Mouse (Mus musculus): ENCODE measurements around the gene Rnf114. TPM values are rescaled to one million over a fixed set of nuclear protein-coding genes. Genes with fewer than 3 reads are reported as not detected.

The Rnf114 gene
- polyA plus RNA-seq, 1 experiment from 2014 or later, result 111 TPM

- Histone ChIP-seq H3K4me3 (ENCODE audit: low read depth, low read length) (peak overlapping the region; percentile 99), H3K36me3 (ENCODE audit: control insufficient read depth, insufficient read depth, low read length) (no peaks in the 10 kb centered on the region), H3K4me2 (ENCODE audit: low read depth, low read length) (peak overlapping the region; percentile 96), H3K27ac (ENCODE audit: low read depth, low read length) (peak overlapping the region; percentile 98), H3K9ac (replicated peaks; ENCODE audit: low read depth, low read length) (0 out of 2 replicates have a peak overlapping the region, but pooled peaks have one; percentile 2), H3K4me1 (ENCODE audit: control insufficient read depth, insufficient read depth, low read length) (peaks cover 11% of the 10 kb centered on the region), H3K9me3 (ENCODE audit: control insufficient read depth, low read length) (no peaks in the 10 kb centered on the region), H3K27me3 (ENCODE audit: control insufficient read depth, insufficient read depth, low read length) (no peaks in the 10 kb centered on the region; the same call in 1 of the 2 replicates)
- 79% methylated on average over 4 of the region's 4 CpGs for WGBS
- peak; percentile 8; the same call in 1 of the 2 replicates for ATAC-seq (ENCODE audit: low read depth)
Measured at GRCm38 (mm10) chr2:167490813-167491525, 1.5 kb upstream of the Rnf114 start.

- no peaks in the 10 kb centered on the region; the same call in 1 of the 2 replicates for H3K27me3 ChIP-seq (ENCODE audit: control insufficient read depth, insufficient read depth, low read length)
- H3K4me2 ChIP-seq (ENCODE audit: low read depth, low read length), result peak within 1 kb of the TSS; percentile 96
- H3K4me1 ChIP-seq (ENCODE audit: control insufficient read depth, insufficient read depth, low read length), result peaks cover 11% of the 10 kb centered on the region
- H3K36me3 ChIP-seq (ENCODE audit: control insufficient read depth, insufficient read depth, low read length), result no peaks in the 10 kb centered on the region
- H3K9me3 ChIP-seq (ENCODE audit: control insufficient read depth, low read length), result no peaks in the 10 kb centered on the region
- WGBS, result 2% methylated on average over 63 of the region's 63 CpGs
- H3K9ac ChIP-seq (replicated peaks; ENCODE audit: low read depth, low read length), result peak within 1 kb of the TSS; percentile 90
- peak; percentile 83 for ATAC-seq (ENCODE audit: low read depth)
- H3K4me3 ChIP-seq (ENCODE audit: low read depth, low read length), result peak within 1 kb of the TSS; percentile 99
- H3K27ac ChIP-seq (ENCODE audit: low read depth, low read length), result peak within 1 kb of the TSS; percentile 98
Measured at GRCm38 (mm10) chr2:167492713-167493636, 530 bp downstream of the Rnf114 start, which contains the start of gene Spata2. TSS of gene Spata2 (minus strand) at chr2:167492887.

GRCm38 (mm10) chr2:167496437-167496836 is 4.0 kb downstream of the Rnf114 start:
- no peak overlapping the region for H3K4me3 ChIP-seq (ENCODE audit: low read depth, low read length)
- H3K36me3 ChIP-seq (ENCODE audit: control insufficient read depth, insufficient read depth, low read length), result no peaks in the 10 kb centered on the region
- peaks cover 5% of the 10 kb centered on the region for H3K4me1 ChIP-seq (ENCODE audit: control insufficient read depth, insufficient read depth, low read length)
- no peak overlapping the region for H3K27ac ChIP-seq (ENCODE audit: low read depth, low read length)
- no peak overlapping the region for H3K4me2 ChIP-seq (ENCODE audit: low read depth, low read length)
- WGBS, result 83% methylated on average over 7 of the region's 7 CpGs
- no peak overlapping the region for H3K9ac ChIP-seq (replicated peaks; ENCODE audit: low read depth, low read length)
- ATAC-seq (ENCODE audit: low read depth), result no peak
- H3K9me3 ChIP-seq (ENCODE audit: control insufficient read depth, low read length), result no peaks in the 10 kb centered on the region
- H3K27me3 ChIP-seq (ENCODE audit: control insufficient read depth, insufficient read depth, low read length), result no peaks in the 10 kb centered on the region; the same call in 1 of the 2 replicates

DNA sequence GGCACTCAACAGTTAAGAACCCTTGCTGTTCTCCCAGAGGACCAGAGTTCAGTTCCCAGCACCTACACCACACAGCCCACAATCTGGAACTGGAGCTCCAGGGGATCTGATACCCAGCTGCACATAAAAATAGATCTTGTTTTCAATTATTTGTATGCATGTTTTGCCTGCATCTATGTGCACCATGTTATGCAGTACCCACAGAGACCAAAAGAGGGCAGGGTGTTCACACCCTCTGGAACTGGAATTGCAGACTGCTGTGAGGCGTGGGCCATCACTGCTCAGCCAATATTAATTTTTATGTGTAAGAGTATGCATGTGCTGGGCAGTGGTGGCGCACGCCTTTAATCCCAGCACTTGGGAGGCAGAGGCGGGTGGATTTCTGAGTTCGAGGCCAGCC is 4.8 kb downstream of the Rnf114 start:
- H3K27me3 ChIP-seq (ENCODE audit: control insufficient read depth, insufficient read depth, low read length), result no peaks in the 10 kb centered on the region; the same call in 1 of the 2 replicates
- no peaks in the 10 kb centered on the region for H3K9me3 ChIP-seq (ENCODE audit: control insufficient read depth, low read length)
- H3K27ac ChIP-seq (ENCODE audit: low read depth, low read length), result no peak overlapping the region
- 75% methylated on average over 5 of the region's 5 CpGs for WGBS
- no peak overlapping the region for H3K4me3 ChIP-seq (ENCODE audit: low read depth, low read length)
- no peaks in the 10 kb centered on the region for H3K36me3 ChIP-seq (ENCODE audit: control insufficient read depth, insufficient read depth, low read length)
- H3K9ac ChIP-seq (replicated peaks; ENCODE audit: low read depth, low read length), result no peak overlapping the region
- H3K4me2 ChIP-seq (ENCODE audit: low read depth, low read length), result no peak overlapping the region
- no peak for ATAC-seq (ENCODE audit: low read depth)
- H3K4me1 ChIP-seq (ENCODE audit: control insufficient read depth, insufficient read depth, low read length), result no peaks in the 10 kb centered on the region

GRCm38 (mm10) chr2:167502554-167503252 is 10.3 kb downstream of the Rnf114 start:
- peak overlapping the region; percentile 90 for H3K9ac ChIP-seq (replicated peaks; ENCODE audit: low read depth, low read length)
- peaks cover 29% of the 10 kb centered on the region for H3K4me1 ChIP-seq (ENCODE audit: control insufficient read depth, insufficient read depth, low read length)
- no peaks in the 10 kb centered on the region for H3K9me3 ChIP-seq (ENCODE audit: control insufficient read depth, low read length)
- 0 out of 2 replicates have a peak, but pooled peaks cover 3% of the 10 kb centered on the region for H3K36me3 ChIP-seq (ENCODE audit: control insufficient read depth, insufficient read depth, low read length)
- WGBS, result 51% methylated on average over 13 of the region's 13 CpGs
- H3K27ac ChIP-seq (ENCODE audit: low read depth, low read length), result peak overlapping the region; percentile 89
- H3K4me3 ChIP-seq (ENCODE audit: low read depth, low read length), result peak overlapping the region; percentile 97
- H3K27me3 ChIP-seq (ENCODE audit: control insufficient read depth, insufficient read depth, low read length), result no peaks in the 10 kb centered on the region
- H3K4me2 ChIP-seq (ENCODE audit: low read depth, low read length), result peak overlapping the region; percentile 82
- peak; percentile 36 for ATAC-seq (ENCODE audit: low read depth)

GRCm38 (mm10) chr2:167503253-167503895 is 10.9 kb downstream of the Rnf114 start:
- WGBS, result under 1% methylated on average over 67 of the region's 85 CpGs
- Histone ChIP-seq H3K9ac (replicated peaks; ENCODE audit: low read depth, low read length) (peak overlapping the region; percentile 90), H3K4me1 (ENCODE audit: control insufficient read depth, insufficient read depth, low read length) (peaks cover 29% of the 10 kb centered on the region), H3K4me3 (ENCODE audit: low read depth, low read length) (peak overlapping the region; percentile 97), H3K9me3 (ENCODE audit: control insufficient read depth, low read length) (no peaks in the 10 kb centered on the region), H3K4me2 (ENCODE audit: low read depth, low read length) (peak overlapping the region; percentile 82), H3K27ac (ENCODE audit: low read depth, low read length) (peak overlapping the region; percentile 89), H3K36me3 (ENCODE audit: control insufficient read depth, insufficient read depth, low read length) (0 out of 2 replicates have a peak, but pooled peaks cover 3% of the 10 kb centered on the region), H3K27me3 (ENCODE audit: control insufficient read depth, insufficient read depth, low read length) (no peaks in the 10 kb centered on the region)
- ATAC-seq (ENCODE audit: low read depth), result peak; percentile 92

GRCm38 (mm10) chr2:167503896-167504349 is 11.5 kb downstream of the Rnf114 start:
- peak overlapping the region; percentile 97 for H3K4me3 ChIP-seq (ENCODE audit: low read depth, low read length)
- peak overlapping the region; percentile 90 for H3K9ac ChIP-seq (replicated peaks; ENCODE audit: low read depth, low read length)
- no peaks in the 10 kb centered on the region for H3K27me3 ChIP-seq (ENCODE audit: control insufficient read depth, insufficient read depth, low read length)
- H3K36me3 ChIP-seq (ENCODE audit: control insufficient read depth, insufficient read depth, low read length), result 0 out of 2 replicates have a peak, but pooled peaks cover 5% of the 10 kb centered on the region
- H3K9me3 ChIP-seq (ENCODE audit: control insufficient read depth, low read length), result no peaks in the 10 kb centered on the region
- peaks cover 29% of the 10 kb centered on the region for H3K4me1 ChIP-seq (ENCODE audit: control insufficient read depth, insufficient read depth, low read length)
- peak overlapping the region; percentile 82 for H3K4me2 ChIP-seq (ENCODE audit: low read depth, low read length)
- under 1% methylated on average over 32 of the region's 32 CpGs for WGBS
- ATAC-seq (ENCODE audit: low read depth), result peak; percentile 20; the same call in 1 of the 2 replicates
- peak overlapping the region; percentile 89 for H3K27ac ChIP-seq (ENCODE audit: low read depth, low read length)

DNA sequence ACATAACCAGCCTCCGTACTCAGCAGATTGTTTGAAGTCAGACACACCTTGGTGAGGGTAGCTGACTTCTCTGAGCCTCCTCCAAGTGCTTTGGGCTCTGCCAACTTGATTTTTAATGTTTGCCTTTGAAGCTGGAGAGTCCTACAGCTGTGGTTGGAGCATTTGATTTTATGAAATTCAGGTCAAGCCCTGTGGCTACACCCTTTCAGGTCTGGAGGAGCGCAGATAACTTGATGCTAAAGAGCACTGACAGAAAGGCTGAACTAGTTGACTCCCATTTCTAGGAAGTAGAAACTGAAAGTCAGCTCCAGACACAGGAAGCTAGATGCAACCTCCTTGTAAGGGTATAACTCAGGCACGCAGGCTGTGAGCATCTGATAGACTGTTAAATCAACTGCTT is 12.7 kb downstream of the Rnf114 start:
- no peak for ATAC-seq (ENCODE audit: low read depth)
- peaks cover 5% of the 10 kb centered on the region; the same call in 1 of the 2 replicates for H3K36me3 ChIP-seq (ENCODE audit: control insufficient read depth, insufficient read depth, low read length)
- H3K9me3 ChIP-seq (ENCODE audit: control insufficient read depth, low read length), result no peaks in the 10 kb centered on the region
- no peak overlapping the region for H3K27ac ChIP-seq (ENCODE audit: low read depth, low read length)
- 89% methylated on average over 3 of the region's 3 CpGs for WGBS
- H3K27me3 ChIP-seq (ENCODE audit: control insufficient read depth, insufficient read depth, low read length), result no peaks in the 10 kb centered on the region
- H3K4me1 ChIP-seq (ENCODE audit: control insufficient read depth, insufficient read depth, low read length), result peaks cover 29% of the 10 kb centered on the region
- 0 out of 2 replicates have a peak overlapping the region, but pooled peaks have one; percentile 1 for H3K4me3 ChIP-seq (ENCODE audit: low read depth, low read length)
- peak overlapping the region; percentile 82; the same call in 1 of the 2 replicates for H3K4me2 ChIP-seq (ENCODE audit: low read depth, low read length)
- 0 out of 2 replicates have a peak overlapping the region, but pooled peaks have one; percentile 7 for H3K9ac ChIP-seq (replicated peaks; ENCODE audit: low read depth, low read length)
